Mouse (Mus musculus) neural tube, embryonic 12.5 days (tissue): ENCODE results near the gene Nup88. TPM values are rescaled to one million over a fixed set of nuclear protein-coding genes. Genes with fewer than 3 reads are reported as not detected.
"Not testable (repeated sequence)": the region's sequence is repeated elsewhere in the genome, so short reads cannot be mapped to it uniquely, and the experiment has no call there.

Experiments used
- ATAC-seq: fragments of 200-750 bp; cut with Nextera tagmentation; 2 replicates; pipeline ENCODE4 v1.8.0; 2017; ENCODE audit warnings: low read depth, mild to moderate bottlenecking, moderate TSS enrichment, moderate library complexity; ENCODE audit not compliant: low FRiP score
- H3K27ac ChIP-seq: fragments of 300-500 bp; sonication (generic); 2 replicates; pipeline ENCODE4 v1.5.1; 2016
- H3K27me3 ChIP-seq: fragments of 300-500 bp; sonication (generic); replicated peaks from 2 replicates; pipeline ENCODE4 v1.6.1; 2016; ENCODE audit warnings: mild to moderate bottlenecking
- H3K36me3 ChIP-seq: fragments of 300-500 bp; sonication (generic); 2 replicates; pipeline ENCODE4 v1.6.1; 2016; ENCODE audit warnings: mild to moderate bottlenecking
- H3K4me1 ChIP-seq: fragments of 300-500 bp; sonication (generic); 2 replicates; pipeline ENCODE4 v1.6.1; 2016
- H3K4me2 ChIP-seq: fragments of 300-500 bp; sonication (generic); replicated peaks from 2 replicates; pipeline ENCODE4 v1.6.1; 2016; ENCODE audit warnings: mild to moderate bottlenecking
- H3K4me3 ChIP-seq: fragments of 300-500 bp; sonication (generic); 2 replicates; pipeline ENCODE4 v1.5.1; 2016
- H3K9ac ChIP-seq: fragments of 300-500 bp; sonication (generic); 2 replicates; pipeline ENCODE4 v1.6.1; 2016; ENCODE audit warnings: mild to moderate bottlenecking
- H3K9me3 ChIP-seq: fragments of 300-500 bp; sonication (generic); 2 replicates; pipeline ENCODE4 v1.6.1; 2016; ENCODE audit warnings: mild to moderate bottlenecking
- WGBS: fragments of 180-500 bp; shearing (Covaris S2); methylation state at CpG from one replicate; pipeline ENCODE4 v1.1.7; 2016; 5-methylcytosine and 5-hydroxymethylcytosine counted together
- polyA plus RNA-seq: library from polyadenylated mRNA; unstranded; fragments of >200 nt; fragmentation: Nextera tagmentation; extraction: Ambion mirVana; gene quantifications from 2 replicates; pipeline ENCODE4 v1.2.1, GENCODE M21; 2016

The Nup88 gene
- polyA plus RNA-seq, 1 experiment from 2014 or later: 150 TPM

GRCm38 (mm10) chr11:70898182-70898581 lies 71.6 kb downstream of the Nup88 start:
- not testable (repeated sequence) for H3K9ac ChIP-seq, H3K4me2 ChIP-seq, H3K27me3 ChIP-seq, H3K9me3 ChIP-seq, H3K4me3 ChIP-seq, ATAC-seq, H3K4me1 ChIP-seq, H3K27ac ChIP-seq
- H3K36me3 ChIP-seq: peaks cover 35% of the 10 kb centered on the region
- WGBS: 97% methylated on average over 5 of the region's 5 CpGs

DNA sequence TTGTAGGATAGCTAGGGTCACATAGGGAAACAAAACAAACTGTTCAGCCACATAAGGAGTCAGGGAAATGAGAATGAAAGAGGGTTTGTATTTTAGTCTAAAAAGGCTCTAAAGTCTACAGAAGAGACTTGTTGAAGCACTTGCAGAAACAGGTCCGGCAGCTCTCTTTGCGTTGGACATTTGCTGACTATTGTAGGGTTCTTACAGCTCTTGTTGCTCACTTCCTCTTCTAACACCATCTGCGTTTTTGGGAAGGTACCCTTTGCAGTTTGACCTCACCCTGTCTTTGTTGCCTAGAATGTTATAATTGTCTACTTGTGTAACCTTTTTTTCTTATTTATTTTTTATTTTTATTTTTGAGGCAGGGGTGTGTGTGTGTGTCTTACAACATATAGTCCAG lies 72.1 kb downstream of the Nup88 start:
- Histone ChIP-seq H3K4me1 (no peaks in the 10 kb centered on the region), H3K4me2 (no peak overlapping the region), H3K36me3 (peaks cover 35% of the 10 kb centered on the region), H3K9ac (no peak overlapping the region), H3K9me3 (no peaks in the 10 kb centered on the region), H3K27me3 (no peaks in the 10 kb centered on the region), H3K27ac (no peak overlapping the region), H3K4me3 (no peak overlapping the region)
- no peak for ATAC-seq
- WGBS: 90% methylated on average over 3 of the region's 3 CpGs

Other genes with a start within 250 kb of the Nup88 start
- 10.9 and 12.4 TPM in 2 replicates for gene Zfp3, start 205.8 kb downstream of the Nup88 start, polyA plus RNA-seq
- not detected in 2 replicates for gene Scimp, start 157.4 kb downstream of the Nup88 start, polyA plus RNA-seq
- gene Rabep1, start 125.2 kb downstream of the Nup88 start, polyA plus RNA-seq: 58.7 and 62.1 TPM in 2 replicates
- 69.7 and 73.0 TPM in 2 replicates for gene Rpain, start 240 bp upstream of the Nup88 start, polyA plus RNA-seq
- gene C1qbp, start 13.1 kb upstream of the Nup88 start, polyA plus RNA-seq: 210 and 223 TPM in 2 replicates
- 17.3 and 18.0 TPM in 2 replicates for gene Dhx33, start 34.5 kb upstream of the Nup88 start, polyA plus RNA-seq
- 43.3 and 45.0 TPM in 2 replicates for gene Mis12, start 49.6 kb upstream of the Nup88 start, polyA plus RNA-seq
- gene Derl2, start 49.9 kb upstream of the Nup88 start, polyA plus RNA-seq: 38.1 and 39.5 TPM in 2 replicates
- gene 6330403K07Rik, start 63.5 kb upstream of the Nup88 start, polyA plus RNA-seq: 399 and 411 TPM in 2 replicates
- 0.11 TPM in 1 of 2 replicates, not detected in the other for gene Nlrp1a, start 174.7 kb upstream of the Nup88 start, polyA plus RNA-seq